Mouse (Mus musculus): ENCODE results near the gene Med19. TPM values are rescaled to one million over a fixed set of nuclear protein-coding genes. Genes with fewer than 3 reads are reported as not detected.
A peak's percentile ranks its signal among the peaks of the same experiment; 100 is the strongest.
"Not testable (repeated sequence)": the region's sequence is repeated elsewhere in the genome, so short reads cannot be mapped to it uniquely, and the experiment has no call there.

The Med19 gene
- total RNA-seq, 2 experiments from 2014 or later, result 12.0 to 14.0 TPM

DNA sequence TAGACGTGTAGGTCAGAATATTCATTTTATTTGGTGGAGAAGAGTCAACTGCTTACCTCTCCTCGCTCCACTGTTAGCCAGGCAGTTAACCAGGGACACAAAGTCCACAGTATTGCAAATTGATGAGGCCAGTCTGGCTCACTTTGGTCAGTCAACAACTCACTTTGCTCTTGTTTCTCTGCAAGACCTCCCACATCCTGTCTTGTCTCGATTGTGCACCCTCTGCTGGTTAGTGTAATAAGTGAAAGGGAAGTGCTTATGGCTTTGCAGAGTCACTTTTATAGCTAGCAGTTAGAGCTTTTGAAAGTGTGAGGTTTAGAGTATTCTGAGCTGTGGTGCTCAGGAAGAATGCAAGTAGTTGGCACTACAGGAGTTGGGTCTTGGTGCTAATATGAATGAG is 17.9 kb upstream of the Med19 start:
- ATAC-seq (replicated peaks; ENCODE audit: low FRiP score, poor library complexity, severe bottlenecking), result peak; percentile 75

DNA sequence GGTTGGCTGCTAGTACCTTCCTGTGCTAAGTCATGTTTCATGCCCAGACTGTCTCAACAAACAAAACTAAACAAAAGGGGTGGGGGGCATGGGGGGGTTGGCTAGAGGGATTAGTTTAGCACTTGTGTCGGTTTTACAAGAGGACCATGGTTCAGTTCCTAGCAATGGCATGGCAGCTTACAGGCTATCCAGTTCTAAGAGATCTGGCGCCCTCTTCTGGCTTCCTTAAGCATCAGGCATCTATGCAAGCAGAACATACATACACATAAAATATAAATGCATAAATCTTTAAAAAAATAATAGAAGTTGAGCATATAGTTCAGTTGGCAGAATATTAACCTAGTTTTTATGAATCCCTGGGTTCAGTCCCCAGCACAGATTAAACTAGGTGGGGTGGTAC is 15.3 kb upstream of the Med19 start:
- peak; percentile 67; the same call in 1 of the 2 replicates for ATAC-seq (replicated peaks; ENCODE audit: low FRiP score, poor library complexity, severe bottlenecking)

DNA sequence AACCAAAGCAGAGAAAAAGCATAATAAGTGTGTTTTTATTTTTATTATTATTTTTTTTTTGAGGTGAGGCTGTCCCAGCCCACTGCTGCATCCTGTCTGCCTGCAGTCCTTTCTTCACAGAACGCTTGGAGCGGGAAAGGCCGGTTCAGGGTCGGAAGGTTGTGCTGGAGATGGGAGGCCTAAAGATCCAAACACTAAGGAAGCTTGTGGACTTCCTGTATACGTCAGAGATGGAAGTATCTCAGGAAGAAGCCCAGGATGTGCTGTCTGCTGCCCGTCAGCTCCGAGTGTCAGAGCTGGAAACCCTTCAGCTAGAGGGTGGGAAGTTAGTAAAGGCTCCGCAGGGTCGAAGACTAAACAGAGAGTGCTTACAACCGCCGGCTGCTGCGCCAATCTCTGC is 12.1 kb upstream of the Med19 start:
- ATAC-seq (replicated peaks; ENCODE audit: low FRiP score, poor library complexity, severe bottlenecking), result no peak

DNA sequence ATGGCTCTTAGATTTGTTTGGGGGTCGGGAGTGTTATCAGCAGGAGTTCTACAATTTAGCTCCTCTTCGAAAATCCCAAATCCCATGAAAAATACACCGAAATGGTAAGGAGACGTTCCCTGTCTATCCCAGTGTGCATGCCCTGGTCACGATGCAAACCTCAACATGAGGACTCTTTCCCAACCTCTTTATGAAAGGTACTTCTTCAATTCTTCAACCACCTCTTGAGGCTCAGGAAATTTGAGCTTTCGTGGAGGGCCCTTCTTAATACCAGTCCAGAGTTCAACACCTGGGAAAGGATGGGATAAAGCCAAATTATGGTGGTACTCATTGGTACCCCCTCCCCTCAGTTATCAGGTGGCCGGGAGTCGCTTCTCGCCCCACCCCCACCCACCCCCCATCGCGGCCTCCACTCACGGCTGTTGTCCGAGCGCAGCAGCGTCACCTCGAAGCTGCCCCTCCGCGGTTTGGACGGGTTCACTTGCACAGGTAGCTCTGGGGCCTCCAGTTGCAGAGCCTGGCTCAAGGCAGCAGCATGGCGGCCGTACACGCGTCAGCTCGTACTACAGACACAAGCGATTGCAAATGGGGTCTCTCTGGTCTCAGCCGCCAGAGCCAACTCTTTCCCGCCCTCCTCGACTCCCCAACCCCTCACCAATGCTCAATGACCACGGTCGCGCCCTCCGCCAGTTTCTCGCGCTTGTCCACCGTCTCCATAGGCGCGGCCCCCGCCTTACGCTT is 8.2 kb upstream of the Med19 start:
- peak; percentile 60 for ATAC-seq (replicated peaks; ENCODE audit: low FRiP score, poor library complexity, severe bottlenecking)

DNA sequence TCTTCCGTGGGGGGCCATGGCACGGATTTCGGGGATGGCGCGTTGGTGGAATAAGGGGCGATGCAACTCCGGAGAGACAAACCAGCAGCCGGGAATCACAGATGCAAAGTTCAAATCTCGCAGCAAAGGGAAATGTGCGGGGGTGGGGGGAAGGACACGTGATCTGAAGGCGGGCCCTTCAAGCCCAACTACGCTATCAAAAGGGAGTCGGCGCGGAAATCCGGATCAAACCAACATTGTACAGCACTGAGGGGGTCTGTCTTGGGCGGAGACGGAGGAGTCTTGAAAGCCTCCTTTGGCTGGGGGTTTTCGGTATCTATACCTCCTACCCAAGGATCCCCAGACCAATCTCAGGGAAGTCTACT is 7.7 kb upstream of the Med19 start, which contains the start of gene Selenoh:
Selenoh (minus strand) TSS at position 202 of the 365 bp plus-strand sequence.
- ATAC-seq (replicated peaks; ENCODE audit: low FRiP score, poor library complexity, severe bottlenecking), result peak; percentile 90

DNA sequence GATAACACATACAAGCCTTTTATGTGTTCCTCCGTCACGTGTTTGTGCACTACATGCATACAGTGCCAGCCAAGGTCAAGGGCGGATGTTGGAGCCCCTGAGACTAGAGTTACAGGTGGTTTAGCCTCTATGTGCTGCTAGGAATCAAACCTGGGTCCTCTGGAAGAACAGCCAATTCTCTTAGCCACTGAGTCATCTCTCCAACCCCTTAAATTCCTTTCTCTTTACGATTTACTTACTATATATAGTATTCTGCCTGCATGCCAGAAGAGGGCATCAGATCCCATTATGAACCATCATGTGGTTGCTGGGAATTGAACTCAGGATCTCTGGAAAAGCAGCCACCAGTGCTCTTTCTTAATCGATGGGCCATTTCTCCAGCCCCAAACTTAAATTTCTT is 6.7 kb upstream of the Med19 start:
- ATAC-seq (replicated peaks; ENCODE audit: low FRiP score, poor library complexity, severe bottlenecking), result not testable (repeated sequence)

DNA sequence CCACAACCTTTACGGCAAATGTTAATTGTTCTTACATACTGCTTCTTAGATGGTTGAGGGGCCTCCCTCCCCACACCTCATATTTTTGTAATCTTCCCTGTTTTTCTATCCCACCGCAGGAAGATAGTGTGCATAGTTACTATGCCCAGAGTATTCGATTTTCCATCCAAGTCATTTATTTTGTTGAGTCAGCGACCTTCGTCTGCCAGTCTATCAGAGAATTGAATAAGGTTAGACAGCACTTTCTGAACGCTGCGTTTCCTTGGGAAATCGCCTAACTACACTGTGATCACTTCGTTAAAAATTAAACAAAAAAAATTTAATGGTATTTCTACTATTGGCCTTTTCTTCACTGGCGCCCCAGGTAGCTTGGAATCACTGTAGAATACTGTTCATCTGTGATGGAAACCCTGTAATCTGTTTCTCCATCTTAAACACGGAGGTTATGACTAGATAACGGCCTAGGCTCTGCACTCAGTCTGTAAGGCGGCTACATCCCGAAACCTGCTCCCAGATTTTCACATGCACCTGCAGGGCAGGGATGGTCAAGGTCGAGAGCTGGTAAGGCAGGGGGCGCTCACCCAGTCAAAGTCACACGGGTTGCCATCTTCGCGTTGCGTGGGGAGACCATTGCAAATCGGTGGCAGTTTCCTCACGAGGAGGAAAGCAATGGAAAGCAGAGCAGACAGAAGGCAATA is 783 bp upstream of the Med19 start:
- ATAC-seq (replicated peaks; ENCODE audit: low FRiP score, poor library complexity, severe bottlenecking), result peak; percentile 46

DNA sequence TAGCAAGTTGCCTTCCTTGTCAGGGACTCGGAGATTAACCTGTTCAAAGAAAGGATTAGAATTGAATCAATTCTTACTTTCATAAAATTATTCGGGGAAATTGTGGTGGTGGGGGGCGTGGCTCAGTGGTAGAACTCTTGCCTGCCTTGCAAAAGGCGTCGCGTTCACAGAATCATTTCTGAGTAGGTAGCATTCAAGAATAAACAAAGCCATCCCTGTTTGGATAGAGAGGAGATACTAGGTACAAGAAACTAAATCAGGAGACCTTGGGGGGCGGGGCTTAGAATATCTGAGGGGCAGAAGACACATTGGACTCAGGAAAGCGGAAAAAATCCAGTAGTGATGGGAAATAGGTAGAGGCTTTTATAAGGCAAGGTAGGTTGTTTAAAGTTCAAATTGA is 814 bp downstream of the Med19 start, which contains the start of gene Tmx2:
Tmx2 (minus strand) TSS at position 125 of the 400 bp plus-strand sequence.
- ATAC-seq (replicated peaks; ENCODE audit: low FRiP score, poor library complexity, severe bottlenecking), result no peak

- peak; percentile 75 for ATAC-seq (replicated peaks; ENCODE audit: low FRiP score, poor library complexity, severe bottlenecking)
These were observed 4.5 kb downstream of the Med19 start for GRCm38 (mm10) chr2:84682605-84683183.

DNA sequence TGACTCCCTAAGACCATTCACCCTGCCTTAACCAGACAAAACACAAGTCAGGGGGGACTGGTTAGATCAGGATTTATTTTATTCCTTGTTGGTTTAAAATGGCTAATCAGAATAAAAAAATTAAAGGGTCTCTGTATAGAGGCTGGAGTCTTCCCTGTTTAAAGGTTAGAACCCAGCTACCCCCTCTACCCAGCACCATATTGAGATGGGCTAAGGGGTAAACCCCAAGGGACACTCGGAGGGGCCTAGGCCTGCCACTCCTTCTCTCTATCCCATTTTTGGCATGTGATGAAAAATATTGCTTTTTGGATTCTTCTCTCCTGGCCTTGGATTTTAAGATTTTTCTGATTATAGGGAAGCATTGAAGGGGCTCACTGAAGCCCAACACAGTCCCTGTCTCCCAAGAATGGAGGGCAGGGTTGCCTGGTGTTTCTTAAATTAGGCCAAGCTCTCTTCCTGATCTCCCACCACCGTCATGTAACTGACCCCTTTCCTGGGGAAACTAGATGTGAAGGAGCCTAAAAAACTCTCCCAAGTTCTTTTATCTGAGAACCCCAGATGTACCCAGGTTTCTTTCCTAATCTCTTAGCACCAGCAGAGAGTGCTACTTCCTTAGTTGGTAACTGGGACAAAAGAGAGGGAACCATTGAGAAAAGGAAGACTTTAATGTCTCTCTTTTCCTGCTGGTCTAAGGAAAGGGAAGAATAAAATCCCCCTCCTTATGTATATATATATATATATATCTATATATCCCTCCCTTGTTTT is 10.1 kb downstream of the Med19 start:
- ATAC-seq (replicated peaks; ENCODE audit: low FRiP score, poor library complexity, severe bottlenecking), result no peak

DNA sequence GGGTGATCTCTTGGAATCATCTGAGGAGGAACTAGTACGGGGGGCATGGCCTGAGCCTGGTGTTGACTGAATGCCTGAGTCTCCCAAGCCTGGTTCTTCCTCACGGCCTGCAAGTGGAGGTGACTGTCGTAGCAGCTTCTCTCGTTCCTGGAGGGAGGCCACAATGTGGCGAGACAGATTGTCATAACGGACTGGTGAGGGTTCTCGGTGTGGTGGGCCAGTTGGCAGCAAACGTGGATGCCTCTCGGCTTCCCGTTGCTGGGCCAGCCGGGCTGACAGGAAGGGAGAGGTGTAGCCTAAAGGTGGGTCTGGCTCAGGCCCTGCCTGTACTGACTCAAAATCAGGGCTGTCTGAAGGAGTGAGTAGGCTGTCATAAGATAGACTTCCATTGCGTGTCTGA is 11.8 kb downstream of the Med19 start:
- ATAC-seq (replicated peaks; ENCODE audit: low FRiP score, poor library complexity, severe bottlenecking), result no peak

- ATAC-seq (replicated peaks; ENCODE audit: low FRiP score, poor library complexity, severe bottlenecking), result no peak
These were observed 16.9 kb downstream of the Med19 start for GRCm38 (mm10) chr2:84695007-84695695.

DNA sequence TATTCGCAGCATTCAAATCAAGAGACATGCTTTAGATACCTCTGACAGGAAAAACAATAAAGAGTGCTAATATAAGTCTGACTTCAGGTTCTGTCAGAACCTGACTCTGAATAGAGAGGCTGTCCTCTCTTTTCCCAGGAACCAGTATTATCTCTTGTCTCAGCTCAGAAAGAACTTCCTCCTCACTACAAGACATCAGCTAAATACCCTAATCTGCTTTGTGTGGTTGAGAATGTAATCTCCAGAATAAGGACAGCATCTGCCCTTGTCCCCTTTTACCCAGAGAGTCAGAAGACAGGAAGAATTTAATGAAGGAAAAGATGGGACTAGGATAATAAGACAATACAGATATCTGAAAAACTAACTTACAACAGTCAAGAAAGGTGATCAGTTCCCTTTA is 25.3 kb downstream of the Med19 start:
- no peak for ATAC-seq (replicated peaks; ENCODE audit: low FRiP score, poor library complexity, severe bottlenecking)

DNA sequence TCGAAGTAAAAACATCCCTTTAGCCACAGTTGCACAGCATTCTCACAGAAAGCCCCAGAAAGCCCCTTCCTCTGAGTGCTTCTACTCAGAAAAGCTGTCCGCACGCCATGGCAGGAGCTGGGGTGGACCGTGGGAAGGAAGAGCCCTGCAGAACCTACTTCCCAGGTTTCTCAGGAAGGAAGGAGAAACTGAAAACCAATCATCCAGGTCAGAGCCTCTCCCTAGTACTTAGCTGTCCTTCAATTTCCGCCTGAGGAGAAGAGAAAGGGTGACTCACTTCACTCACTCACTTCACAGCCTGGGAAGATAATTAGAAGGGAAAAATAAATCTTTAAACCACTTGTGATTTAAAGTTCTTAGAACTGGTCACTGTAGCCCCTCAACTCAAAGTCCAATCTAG is 26.1 kb downstream of the Med19 start:
- ATAC-seq (replicated peaks; ENCODE audit: low FRiP score, poor library complexity, severe bottlenecking), result no peak

DNA sequence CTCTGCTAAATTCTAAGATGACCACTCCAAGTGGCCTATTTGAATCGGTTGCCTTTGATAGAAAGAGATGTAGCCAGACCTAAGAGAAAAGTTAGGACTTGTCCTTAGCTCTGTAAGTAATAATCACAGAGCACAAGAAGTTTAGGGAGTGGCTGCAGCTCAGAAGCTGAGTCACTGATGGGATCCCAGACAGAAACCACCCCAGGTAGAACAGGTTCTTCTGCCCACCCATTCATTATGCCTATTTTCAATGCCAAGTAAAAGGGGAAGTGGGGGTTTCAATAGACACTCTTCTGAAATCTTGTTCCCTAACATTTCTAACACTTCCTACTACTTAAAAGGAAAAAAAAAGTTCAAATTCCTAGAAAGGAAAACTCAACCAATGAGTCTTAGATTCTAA is 27.1 kb downstream of the Med19 start:
- ATAC-seq (replicated peaks; ENCODE audit: low FRiP score, poor library complexity, severe bottlenecking), result peak; percentile 75

DNA sequence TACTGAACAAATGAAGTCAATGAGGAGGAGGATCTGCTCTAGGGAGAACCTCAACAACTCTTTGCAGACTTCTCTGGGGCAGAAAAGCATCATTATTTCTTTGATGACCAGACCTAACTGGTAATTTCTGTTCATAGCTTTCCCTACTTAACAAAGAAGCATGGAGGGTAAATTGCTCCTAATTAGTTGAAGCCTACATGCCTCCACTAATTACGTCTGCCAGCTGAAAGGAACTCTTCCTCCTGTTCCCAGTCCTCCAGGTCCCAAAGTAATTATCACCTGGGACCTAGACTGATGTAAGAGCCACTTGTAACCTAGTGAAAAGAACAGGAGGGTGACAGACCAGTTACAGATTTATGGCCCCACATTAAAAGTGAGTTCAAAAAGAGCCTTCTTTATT is 29.3 kb downstream of the Med19 start:
- ATAC-seq (replicated peaks; ENCODE audit: low FRiP score, poor library complexity, severe bottlenecking), result no peak

DNA sequence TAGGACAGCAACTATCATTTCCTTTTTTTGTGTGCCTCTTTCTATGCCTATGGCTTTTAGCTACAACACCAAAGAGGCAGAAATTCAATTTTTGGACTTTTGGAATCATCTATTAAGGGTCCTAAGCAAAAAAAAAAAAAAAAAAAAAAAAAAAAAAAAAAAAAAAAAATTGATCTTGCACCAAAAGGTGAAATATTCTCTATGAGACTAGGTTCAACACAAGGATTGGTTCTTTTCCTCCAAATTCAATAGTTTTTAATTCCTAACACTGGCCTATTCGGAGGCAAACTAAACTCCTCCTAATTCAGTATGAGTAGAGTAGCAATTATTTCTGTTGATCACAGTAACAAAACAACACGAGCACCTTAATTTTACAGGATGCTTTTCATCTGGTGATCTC is 33.7 kb downstream of the Med19 start:
- no peak for ATAC-seq (replicated peaks; ENCODE audit: low FRiP score, poor library complexity, severe bottlenecking)

DNA sequence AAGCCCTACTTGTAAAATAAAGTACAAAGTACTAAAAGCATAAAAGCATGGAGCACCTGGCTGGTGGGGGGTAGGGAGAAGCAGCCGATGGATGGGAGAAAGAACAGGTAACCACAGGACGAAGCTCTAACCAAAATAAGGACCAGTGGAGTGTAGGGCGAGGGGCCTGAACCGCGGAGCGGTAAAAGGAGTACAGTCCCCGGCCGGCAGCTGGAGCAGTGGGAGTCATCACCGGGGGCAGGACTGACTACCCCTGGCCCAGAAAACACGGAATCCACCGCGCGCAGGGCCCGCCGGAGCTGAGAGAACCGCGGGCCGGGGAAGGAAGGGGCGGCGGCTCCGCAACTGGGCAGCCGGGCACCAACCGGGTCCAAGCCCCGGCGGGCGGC is 36.2 kb downstream of the Med19 start:
- ATAC-seq (replicated peaks; ENCODE audit: low FRiP score, poor library complexity, severe bottlenecking), result peak; percentile 7; the same call in 1 of the 2 replicates

- peak; percentile 81 for ATAC-seq (replicated peaks; ENCODE audit: low FRiP score, poor library complexity, severe bottlenecking)
These were observed 36.8 kb downstream of the Med19 start, which contains the start of gene Zdhhc5 for GRCm38 (mm10) chr2:84714811-84715561. Zdhhc5 (minus strand) TSS chr2:84715180.

Measured in erythroblast, adult 5-6 weeks (primary cell).